Mouse (Mus musculus): ENCODE results near the gene Gdpgp1. TPM values are rescaled to one million over a fixed set of nuclear protein-coding genes. Genes with fewer than 3 reads are reported as not detected.

The Gdpgp1 gene
- total RNA-seq, 2 experiments from 2014 or later: 0.77 to 0.91 TPM

DNA sequence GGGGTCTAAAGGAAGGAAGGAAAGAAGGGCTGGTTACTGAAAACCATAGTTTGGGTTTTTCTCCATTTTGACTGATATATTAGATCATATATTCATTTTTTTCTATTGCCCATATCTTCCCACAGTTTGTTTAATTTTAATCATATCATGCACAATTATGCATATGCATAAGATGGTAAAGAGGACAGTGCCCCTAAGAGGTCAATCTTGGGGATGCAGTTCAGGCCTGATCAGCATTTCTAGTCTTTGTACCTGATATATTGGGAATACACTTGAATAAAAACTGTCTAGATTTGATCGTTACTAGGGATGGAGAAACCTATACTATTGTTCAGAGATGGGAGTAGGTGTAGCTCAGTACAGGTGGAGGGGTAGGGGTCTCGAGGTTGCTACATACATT, 48.3 kb downstream of the Gdpgp1 start:
- no peak for DNase-seq

DNA sequence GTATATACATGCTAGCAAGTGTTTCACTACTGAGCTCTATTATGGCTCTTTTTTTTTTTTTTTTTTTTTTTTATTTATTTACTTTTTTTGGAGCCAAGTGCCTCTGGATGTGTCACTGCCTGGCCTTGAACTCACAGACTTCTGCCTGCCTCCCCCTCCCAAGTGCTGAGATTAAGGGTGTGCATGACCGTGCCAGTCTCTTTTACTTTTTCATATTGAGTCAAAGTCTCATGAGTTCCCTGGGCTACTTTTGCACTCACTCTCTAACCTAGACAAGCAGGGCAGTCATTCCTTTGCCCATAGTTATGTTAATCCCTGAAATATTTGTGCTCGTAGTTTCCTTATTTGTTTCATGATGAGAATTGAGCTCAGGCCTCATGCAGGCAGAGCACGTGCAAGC, 49.0 kb downstream of the Gdpgp1 start:
- DNase-seq: no peak

- no peak for DNase-seq
Observed at GRCm38 (mm10) chr7:80283226-80283918, 50.7 kb downstream of the Gdpgp1 start.

DNA sequence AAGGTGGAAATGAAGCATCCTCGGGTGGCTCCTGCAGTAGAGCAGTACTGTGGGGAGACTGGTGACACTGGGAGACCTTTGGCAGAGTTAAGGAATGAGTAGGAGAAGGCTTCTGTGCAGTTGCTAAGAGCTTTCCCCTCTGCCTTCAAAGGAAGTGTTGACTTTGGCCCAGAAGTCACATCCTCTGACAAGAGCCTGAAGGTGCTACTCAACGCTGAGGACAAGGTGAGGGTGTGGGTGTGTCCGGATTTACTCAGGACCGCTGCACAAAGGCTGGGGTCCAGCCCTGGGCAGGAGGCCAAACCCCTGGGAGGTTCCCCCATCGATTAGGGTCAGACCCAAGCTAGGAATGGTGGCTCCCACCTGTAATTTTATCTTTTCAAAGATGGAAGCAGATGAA, 51.7 kb downstream of the Gdpgp1 start:
- DNase-seq: no peak

DNA sequence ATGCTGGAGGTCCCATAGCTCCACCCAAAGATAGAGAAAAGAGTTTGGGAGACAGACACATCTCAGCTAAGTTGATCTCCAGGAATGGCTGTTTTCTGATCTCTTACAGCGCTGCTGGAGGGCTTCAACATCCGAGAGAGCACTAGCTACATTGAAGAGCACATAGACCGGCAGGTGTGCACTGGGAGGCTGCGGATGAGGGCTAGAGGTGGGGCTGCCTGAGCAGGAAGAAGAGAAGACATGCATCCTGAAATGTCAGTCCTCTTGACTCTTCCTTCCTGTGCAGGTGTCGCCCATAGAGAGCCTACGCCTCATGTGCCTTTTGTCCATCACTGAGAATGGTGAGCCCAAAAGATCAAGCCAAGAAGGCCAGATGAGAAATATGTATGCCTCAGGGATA, 53.1 kb downstream of the Gdpgp1 start:
- DNase-seq: no peak

DNA sequence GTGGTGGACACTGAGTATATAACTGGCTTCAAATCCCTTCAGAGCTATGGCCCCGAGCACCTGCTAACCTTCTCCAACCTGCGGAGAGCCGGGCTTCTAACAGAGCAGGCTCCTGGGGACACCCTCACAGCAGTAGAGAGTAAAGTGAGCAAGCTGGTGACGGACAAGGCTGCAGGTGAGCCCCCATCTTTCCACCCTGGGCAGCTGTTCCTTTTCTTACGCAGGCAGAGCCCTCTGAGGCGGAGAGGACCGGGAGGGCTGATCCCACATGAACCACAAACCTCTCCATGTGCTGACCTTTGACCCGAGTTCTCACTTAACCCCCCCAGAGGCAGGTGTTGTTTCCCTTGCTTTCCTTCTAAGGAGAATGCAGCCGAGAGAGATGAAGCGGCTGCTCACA, 55.1 kb downstream of the Gdpgp1 start:
- DNase-seq: no peak

Other genes with a start within 250 kb of the Gdpgp1 start
- gene Zfp710, start 208.1 kb upstream of the Gdpgp1 start, total RNA-seq (2021): 10 to 100 TPM; 20.8 to 27.9 TPM
- gene Idh2, start 117.5 kb upstream of the Gdpgp1 start, total RNA-seq (2021): 100 to 1,000 TPM; 102 to 256 TPM
- gene Sema4b, start 46.0 kb upstream of the Gdpgp1 start, total RNA-seq (2021): 1 to 10 TPM; 1.6 to 2.5 TPM
- 1 to 10 TPM; 5.8 to 8.5 TPM for gene Cib1, start 52 bp upstream of the Gdpgp1 start, total RNA-seq (2021)
- gene Ttll13, start 13.5 kb downstream of the Gdpgp1 start, total RNA-seq (2021): not detected
- gene Ngrn, start 28.4 kb downstream of the Gdpgp1 start, total RNA-seq (2021): 10 to 100 TPM; 20.4 to 22.4 TPM
- gene Vps33b, start 36.8 kb downstream of the Gdpgp1 start, total RNA-seq (2021): 1 to 10 TPM; 2.9 to 3.7 TPM
- gene Prc1, start 61.6 kb downstream of the Gdpgp1 start, total RNA-seq (2021): 1 to 10 TPM; 2.4 to 2.9 TPM
- gene Rccd1, start 91.6 kb downstream of the Gdpgp1 start, total RNA-seq (2021): 1 to 10 TPM; 8.1 to 8.6 TPM
- 10 to 100 TPM; 11.6 to 12.6 TPM for gene Unc45a, start 108.1 kb downstream of the Gdpgp1 start, total RNA-seq (2021)
- 10 to 100 TPM; 21.6 to 22.8 TPM for gene Hddc3, start 110.2 kb downstream of the Gdpgp1 start, total RNA-seq (2021)
- gene Man2a2, start 138.5 kb downstream of the Gdpgp1 start, total RNA-seq (2021): 100 to 1,000 TPM; 138 to 146 TPM
- 1 to 10 TPM; 3.3 to 3.4 TPM for gene Fes, start 155.1 kb downstream of the Gdpgp1 start, total RNA-seq (2021)
- 10 to 100 TPM; 38.5 to 44.8 TPM for gene Furin, start 172.6 kb downstream of the Gdpgp1 start, total RNA-seq (2021)